Mouse (Mus musculus): ENCODE data around the gene Kcna5.

DNA sequence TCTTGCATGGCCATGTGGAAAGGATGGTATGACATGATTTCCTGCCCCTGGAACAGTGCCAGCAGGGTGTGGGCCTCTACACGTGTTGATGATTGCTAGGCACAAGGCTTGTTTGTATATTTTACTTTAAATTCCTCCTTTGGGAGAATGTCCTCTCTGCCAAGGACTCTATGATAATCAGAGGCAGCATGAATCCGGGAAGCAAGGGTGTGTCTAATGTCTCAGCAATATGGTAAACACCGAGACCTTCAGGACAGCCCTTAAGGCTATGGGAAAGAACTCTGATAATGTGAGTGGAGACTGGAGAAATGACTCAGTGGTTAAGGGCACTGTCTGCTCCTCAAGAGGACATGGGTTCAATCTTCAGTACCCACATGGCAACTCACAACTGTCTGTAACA is 23.1 kb upstream of the Kcna5 start:
- no peak for TF ChIP-seq CTCF (IDR thresholded peaks at IDR 0.05; ENCODE audit: low read depth, low read length)
- TF ChIP-seq POLR2A (IDR thresholded peaks at IDR 0.05; ENCODE audit: extremely low read depth, insufficient read depth, low read length): no peak

Measured in liver, adult 2 months (tissue).